Mouse (Mus musculus): ENCODE measurements at regions not wholly inside any gene's neighbourhood (a gene's known extent, or its start where the extent isn't known, plus 50 kb on each side); places are given as distances from the start of the nearest gene placed in this dataset.

GRCm38 (mm10) chr8:30797341-30797740, 2631.2 kb upstream of the 5930422O12Rik start:
- no peak for DNase-seq

DNA sequence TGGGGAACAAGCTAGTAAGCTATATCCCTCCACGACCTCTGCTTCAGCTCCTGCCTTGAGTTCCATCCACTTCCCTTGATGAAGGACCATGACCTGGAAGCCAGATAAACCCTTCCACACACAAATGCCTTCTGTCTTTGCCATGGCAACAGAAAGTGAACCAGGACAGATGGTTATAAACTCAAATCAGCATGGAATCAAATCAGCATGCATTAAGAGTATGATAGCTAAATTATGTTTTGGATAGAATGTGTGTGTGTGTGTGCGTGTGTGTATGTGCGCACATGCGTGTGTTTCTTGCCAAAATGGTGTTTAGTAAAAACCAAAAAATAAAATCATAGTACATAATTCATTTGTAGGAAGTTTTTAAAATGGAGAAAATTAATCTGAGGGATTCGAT, 2611.5 kb upstream of the 5930422O12Rik start:
- no peak for DNase-seq

GRCm38 (mm10) chr8:30822835-30823587, 2605.5 kb upstream of the 5930422O12Rik start:
- no peak for DNase-seq

- DNase-seq = no peak
Observed at GRCm38 (mm10) chr8:30823588-30823938, 2604.9 kb upstream of the 5930422O12Rik start.

- no peak for DNase-seq
Observed at GRCm38 (mm10) chr8:30826021-30826420, 2602.5 kb upstream of the 5930422O12Rik start.

DNA sequence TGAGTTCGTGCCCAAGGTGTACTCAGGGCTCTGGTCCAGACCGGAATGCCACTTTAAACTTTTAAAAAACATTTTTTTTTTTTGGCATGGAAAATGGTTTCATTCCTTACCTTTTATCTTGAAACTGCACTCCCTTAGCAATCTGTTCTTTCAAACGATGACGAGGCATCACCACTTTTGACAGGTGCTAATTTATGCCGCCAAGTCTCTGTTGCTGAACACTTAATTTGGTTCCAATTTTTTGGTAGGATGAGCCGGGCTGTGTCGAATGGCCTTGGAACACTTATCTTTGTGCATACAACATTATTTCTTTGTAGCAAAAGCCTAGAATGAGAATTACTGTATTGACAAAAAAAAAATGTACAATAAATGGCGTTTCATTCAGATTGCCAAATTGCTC, 2590.5 kb upstream of the 5930422O12Rik start:
- no peak for DNase-seq

DNA sequence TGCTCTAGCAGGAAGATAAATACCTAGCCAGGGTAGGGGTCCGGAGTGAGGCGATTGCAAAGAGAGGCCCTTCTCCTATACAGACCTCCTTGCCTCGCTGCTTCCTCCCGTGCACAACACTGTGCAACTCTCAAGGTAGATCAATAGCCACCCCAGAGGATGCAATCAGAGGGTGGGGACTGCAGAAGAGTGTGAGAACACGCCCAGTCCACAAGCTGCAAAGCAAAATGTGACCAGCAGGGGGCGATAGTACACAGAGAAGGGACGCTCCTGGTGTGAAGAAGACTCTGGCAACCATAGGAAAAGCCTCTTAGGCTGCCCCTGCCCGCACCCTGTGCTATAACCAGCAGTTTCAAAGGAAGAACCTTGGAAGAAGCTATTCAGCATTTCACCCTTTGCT, 2588.4 kb upstream of the 5930422O12Rik start:
- DNase-seq = peak; percentile 28 to 67

GRCm38 (mm10) chr8:30863017-30863416, 2565.5 kb upstream of the 5930422O12Rik start:
- no peak for DNase-seq

DNA sequence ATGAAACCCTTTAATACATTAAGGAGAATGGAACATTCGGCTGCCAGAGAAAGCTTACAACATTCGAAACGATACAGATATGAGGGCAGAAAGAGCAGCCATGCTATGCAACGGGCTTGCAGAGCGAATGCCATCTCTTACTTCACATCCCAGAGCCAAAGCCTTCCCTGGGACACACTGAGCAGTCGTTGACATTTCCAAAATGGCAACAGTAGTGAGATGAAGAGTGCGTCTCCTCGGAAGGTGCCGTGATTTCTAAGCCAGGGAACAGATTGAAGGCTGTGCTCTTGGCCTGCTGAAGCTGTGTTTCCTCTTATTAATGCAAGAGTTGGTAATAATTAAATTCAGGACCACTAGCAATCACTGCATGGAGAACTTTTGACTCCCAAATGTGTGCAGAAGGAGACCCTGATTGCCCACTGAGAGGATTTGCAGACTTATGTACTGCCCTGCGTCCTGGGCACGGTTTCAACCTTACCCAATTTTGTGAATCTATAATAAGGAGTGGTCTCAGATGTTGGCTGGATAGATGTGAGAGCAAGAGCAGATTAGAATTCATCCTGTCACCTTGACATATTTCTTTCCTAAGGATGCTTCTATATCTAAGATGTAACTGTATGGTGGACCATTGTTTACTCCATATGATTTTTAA, 2522.3 kb upstream of the 5930422O12Rik start:
- no peak for DNase-seq

DNA sequence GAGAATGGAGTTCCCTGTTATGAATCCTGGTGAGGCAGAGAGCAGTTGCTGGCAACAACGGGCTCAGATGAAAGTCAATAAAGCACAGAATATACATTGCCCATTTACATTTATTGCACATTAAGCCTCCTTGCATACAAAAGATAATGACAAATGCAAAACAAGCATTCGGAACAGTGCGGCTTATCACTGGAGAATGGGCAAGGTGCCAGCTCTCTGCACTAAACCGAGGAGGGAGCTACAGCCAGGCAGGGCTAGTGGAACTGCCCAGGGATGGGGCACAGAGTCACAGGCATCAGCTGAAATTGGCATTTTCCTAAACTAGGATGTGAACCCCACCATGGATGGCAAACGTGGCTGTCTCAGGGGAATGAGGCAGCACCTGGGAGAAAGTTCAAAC, 2514.8 kb upstream of the 5930422O12Rik start:
- DNase-seq = no peak

DNA sequence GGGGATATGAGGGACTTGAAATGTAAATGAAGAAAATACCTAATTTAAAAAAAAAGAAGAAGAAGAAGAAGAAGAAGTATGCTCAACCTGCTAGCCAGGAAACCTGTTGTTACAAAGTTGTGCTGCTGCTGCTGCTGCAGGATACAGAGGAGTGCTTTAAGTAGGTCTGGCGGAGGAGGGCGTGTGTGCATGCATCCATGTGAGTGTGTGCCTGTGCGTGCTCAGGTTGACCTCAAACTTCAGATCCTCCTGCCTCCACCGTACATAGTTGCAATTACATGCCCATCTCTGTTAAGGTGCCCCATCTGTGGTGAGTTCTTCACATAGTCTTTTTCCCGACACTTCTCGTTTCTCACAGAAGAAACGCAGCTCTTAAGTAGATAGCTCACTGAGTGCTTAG, 2513.4 kb upstream of the 5930422O12Rik start:
- no peak for DNase-seq

DNA sequence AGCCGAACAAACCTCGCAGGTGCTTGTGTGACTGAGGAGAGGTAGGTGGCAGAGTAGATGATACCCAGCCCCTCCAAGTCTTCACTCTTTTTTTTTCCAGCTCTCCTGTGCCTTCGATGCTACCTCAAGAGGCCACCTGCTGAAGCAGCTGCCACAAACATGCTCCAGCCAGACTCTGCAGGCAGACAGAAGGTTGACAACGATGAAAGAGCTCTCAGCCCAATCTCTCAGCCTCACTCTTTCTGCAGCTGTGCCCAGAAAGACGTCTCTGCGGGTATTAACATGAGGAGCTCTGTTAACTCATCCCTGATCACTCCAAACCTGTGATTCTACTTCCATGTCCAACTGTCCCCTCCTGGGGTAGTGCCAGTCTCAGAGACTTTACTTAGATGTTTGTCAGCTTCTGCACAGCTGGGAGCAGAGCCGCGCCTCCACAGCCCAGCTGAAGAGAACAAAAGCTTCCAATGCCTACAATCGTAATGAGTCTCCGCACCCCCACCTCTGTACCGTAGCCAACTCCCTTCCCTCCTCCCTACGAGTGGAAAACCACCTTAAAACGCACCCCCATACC, 2512.8 kb upstream of the 5930422O12Rik start:
- no peak for DNase-seq

DNA sequence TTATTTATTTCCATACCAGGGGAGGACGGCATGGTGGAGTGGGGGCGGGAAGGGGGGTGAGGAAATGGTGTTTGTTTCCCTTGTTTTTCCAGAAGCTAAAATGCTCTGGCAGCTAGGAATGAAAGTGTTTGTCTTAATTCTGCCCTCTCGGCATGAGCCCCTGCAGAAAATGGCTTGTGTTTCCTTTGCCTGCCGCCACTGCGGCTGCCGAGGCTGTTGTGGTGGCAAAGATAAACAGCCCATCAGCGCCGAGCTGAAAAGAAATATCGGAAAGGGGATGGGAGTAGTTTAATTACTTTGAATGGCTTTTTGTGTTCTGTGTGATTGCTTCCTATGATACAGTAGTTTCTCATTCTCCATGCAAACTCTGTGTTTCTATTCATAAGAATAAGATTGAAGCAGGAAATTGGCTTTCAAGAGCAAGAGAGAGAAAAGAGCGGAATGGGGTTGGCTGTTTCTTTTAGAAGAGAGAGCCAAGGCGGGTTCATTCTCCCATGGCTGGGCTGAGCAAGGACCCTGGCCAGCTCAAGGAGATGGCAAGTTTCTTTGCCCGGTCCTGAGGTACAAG, 2512.2 kb upstream of the 5930422O12Rik start:
- DNase-seq = no peak

DNA sequence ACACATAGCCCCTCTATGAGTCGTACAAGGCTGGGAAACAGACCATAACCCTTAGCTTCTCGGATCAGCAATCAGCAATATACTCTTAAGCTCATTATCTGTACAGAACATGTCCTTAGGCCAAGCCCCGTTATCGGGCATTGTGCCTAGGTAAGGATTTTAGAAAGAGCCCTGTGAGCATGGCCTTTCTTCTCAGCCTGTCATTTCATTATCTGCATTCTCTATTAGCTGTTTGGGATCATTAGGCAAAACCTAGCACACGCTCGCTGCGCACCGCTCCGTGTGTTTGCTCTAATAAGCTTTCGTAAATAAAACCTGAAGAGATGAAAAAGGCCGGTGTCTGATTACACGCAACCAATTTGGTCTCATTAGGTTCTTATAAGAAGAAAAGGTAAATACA, 2507.1 kb upstream of the 5930422O12Rik start:
- DNase-seq = no peak

- DNase-seq = peak; percentile 24 to 47
Observed at GRCm38 (mm10) chr8:30923301-30924159, 2505.0 kb upstream of the 5930422O12Rik start.

- no peak for DNase-seq
Observed at GRCm38 (mm10) chr8:30924160-30924534, 2504.4 kb upstream of the 5930422O12Rik start.

DNA sequence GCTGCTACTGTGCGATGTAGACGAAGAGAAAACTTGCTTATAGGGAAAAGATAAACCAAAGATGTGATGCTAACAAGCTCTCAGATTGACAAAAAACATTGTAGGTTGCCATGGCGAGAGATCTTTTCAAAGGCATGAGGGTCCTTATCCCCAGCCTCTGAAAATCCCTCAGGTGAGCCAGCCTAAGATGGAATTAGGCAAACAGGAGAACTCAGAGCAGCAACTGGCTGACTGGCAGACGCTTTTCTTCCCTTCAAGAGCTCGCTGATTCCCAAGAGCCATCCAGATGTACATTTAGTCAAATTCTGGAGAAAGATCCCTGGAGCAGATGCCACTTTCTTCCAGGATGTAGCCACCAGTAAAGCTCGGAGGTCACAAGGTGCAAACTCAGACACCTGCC, 2503.9 kb upstream of the 5930422O12Rik start:
- DNase-seq = no peak

GRCm38 (mm10) chr8:30937449-30938075, 2490.9 kb upstream of the 5930422O12Rik start:
- no peak for DNase-seq

DNA sequence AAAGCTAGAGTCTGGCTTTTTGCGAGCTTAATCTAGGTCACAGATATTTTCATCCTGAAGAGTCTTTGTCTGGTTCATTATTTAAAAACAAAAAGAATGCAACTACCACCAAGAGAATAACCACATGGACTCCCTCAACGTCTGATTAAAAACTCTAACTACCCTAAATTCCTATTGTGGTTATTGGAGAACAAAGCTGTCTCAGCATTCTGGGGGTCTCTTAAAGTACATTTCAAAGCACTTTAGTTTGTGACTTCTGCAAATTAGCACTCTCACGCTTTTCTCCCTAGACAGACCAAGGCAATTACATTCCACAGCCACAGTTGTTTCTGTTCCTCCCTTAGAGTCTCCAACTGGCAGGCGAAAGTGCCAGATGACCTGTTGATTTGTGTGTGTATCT, 2487.6 kb upstream of the 5930422O12Rik start:
- no peak for DNase-seq

DNA sequence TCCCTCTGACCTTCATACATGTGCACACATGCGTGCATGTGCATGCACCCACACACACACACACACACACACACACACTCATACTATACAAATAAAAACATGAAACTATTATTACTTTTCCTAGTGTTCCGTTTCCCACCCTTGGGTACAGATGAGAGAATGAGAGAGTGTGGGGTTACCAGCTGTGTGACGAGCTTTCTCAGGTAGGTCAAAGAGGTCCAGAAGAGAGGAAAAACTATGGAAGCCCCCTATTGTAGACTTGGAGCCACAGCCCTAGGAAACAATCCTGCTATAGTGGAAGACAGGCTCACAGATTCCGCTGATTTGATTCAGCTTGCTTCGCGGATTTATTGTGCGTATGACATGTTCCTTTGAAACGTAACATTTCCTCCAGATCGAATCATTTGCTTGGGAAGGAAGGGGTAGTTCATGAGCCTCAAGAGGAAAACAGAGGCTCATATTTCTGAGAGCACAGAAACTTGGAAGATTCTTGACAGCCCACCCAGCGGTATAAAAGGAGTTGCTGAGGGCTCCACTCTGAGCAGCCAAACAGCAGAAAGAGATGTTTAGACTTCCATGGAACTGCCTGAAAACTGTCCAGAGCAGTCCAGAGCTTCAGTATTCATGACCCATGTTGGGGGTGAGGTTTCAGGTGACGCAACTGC, 2486.9 kb upstream of the 5930422O12Rik start:
- no peak for DNase-seq

DNA sequence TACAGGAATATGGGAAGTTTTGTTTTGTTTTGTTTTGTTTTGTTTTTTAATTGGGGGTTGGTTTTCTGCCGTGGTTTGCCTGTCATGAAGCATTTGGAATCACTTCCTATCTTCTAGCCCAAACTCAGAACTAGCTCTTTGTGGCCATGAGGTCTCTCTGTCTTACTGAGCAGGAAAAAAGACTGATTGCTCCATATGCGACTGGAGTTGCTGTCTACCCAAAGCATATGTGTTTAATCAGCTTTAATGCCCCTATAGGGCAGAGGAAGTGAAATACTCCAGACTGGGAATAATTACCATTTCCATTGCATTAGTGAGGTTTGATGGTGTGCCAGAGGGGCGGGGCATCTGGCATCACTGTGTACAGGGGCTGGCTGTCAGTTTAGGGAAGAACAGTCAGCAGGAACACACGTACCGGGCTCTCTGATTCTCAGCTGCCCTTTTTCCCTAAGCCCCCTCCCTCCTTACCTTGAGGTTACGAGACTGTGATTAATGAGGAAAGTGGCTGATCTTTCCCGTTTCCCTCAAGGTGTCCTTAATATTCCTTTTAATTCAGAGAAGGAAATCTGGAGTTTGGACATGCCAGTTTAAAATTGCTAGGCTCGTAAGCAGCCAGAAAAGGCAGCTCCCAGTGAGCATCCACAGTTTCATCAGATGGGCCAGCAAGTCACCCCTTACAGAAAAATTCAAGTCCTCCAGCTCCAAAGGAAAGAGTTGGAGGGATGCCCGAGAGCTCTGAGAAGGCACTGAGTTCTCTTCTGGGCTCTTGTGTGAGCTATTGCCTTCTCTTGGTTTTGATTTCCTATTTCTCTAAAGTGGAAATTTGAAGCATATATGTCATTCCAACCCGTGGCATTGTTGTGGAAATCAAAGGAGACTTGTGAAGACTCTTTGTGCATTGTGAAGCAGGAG, 2482.1 kb upstream of the 5930422O12Rik start:
- DNase-seq = no peak

Measured in kidney, adult 8-10 months (tissue).